Mouse (Mus musculus) embryonic facial prominence, embryonic 15.5 days (tissue): ENCODE measurements around the gene Bbs2. TPM values are rescaled to one million over a fixed set of nuclear protein-coding genes. Genes with fewer than 3 reads are reported as not detected.
"Not testable (repeated sequence)": the region's sequence is repeated elsewhere in the genome, so short reads cannot be mapped to it uniquely, and the experiment has no call there.

ENCODE experiments used
- ATAC-seq: fragments of 200-750 bp; cut with Nextera tagmentation; 2 replicates; pipeline ENCODE4 v1.8.0; 2017; ENCODE audit warnings: low read depth, moderate TSS enrichment; ENCODE audit not compliant: insufficient number of reproducible peaks, low FRiP score, low TSS enrichment
- H3K27ac ChIP-seq: fragments of 300-500 bp; sonication (generic); replicated peaks from 2 replicates; pipeline ENCODE4 v1.5.1; 2015; ENCODE audit warnings: mild to moderate bottlenecking, inconsistent platforms
- H3K27me3 ChIP-seq: fragments of 300-500 bp; sonication (generic); 2 replicates; pipeline ENCODE4 v1.6.1; 2015; ENCODE audit warnings: inconsistent platforms
- H3K36me3 ChIP-seq: fragments of 300-500 bp; sonication (generic); 2 replicates; pipeline ENCODE4 v1.6.1; 2015; ENCODE audit warnings: mild to moderate bottlenecking, inconsistent platforms
- H3K4me1 ChIP-seq: fragments of 300-500 bp; sonication (generic); 2 replicates; pipeline ENCODE4 v1.6.1; 2015; ENCODE audit warnings: inconsistent platforms
- H3K4me2 ChIP-seq: fragments of 300-500 bp; sonication (generic); replicated peaks from 2 replicates; pipeline ENCODE4 v1.6.1; 2015; ENCODE audit warnings: mild to moderate bottlenecking, inconsistent platforms
- H3K4me3 ChIP-seq: fragments of 300-500 bp; sonication (generic); replicated peaks from 2 replicates; pipeline ENCODE4 v1.5.1; 2015; ENCODE audit warnings: mild to moderate bottlenecking, inconsistent platforms
- H3K9ac ChIP-seq: fragments of 300-500 bp; sonication (generic); 2 replicates; pipeline ENCODE4 v1.6.1; 2015; ENCODE audit warnings: inconsistent platforms
- H3K9me3 ChIP-seq: fragments of 300-500 bp; sonication (generic); replicated peaks from 2 replicates; pipeline ENCODE4 v1.6.1; 2016; ENCODE audit warnings: inconsistent platforms
- WGBS: fragments of 180-500 bp; shearing (Covaris S2); methylation state at CpG from one replicate; pipeline ENCODE4 v1.1.7; 2015; 5-methylcytosine and 5-hydroxymethylcytosine counted together
- polyA plus RNA-seq: library from polyadenylated mRNA; unstranded; fragments of >200 nt; fragmentation: Nextera tagmentation; extraction: Ambion mirVana; gene quantifications from 2 replicates; pipeline ENCODE4 v1.2.1, GENCODE M21; 2015

Gene Bbs2
- polyA plus RNA-seq, 1 experiment from 2014 or later: 16.2 TPM

DNA sequence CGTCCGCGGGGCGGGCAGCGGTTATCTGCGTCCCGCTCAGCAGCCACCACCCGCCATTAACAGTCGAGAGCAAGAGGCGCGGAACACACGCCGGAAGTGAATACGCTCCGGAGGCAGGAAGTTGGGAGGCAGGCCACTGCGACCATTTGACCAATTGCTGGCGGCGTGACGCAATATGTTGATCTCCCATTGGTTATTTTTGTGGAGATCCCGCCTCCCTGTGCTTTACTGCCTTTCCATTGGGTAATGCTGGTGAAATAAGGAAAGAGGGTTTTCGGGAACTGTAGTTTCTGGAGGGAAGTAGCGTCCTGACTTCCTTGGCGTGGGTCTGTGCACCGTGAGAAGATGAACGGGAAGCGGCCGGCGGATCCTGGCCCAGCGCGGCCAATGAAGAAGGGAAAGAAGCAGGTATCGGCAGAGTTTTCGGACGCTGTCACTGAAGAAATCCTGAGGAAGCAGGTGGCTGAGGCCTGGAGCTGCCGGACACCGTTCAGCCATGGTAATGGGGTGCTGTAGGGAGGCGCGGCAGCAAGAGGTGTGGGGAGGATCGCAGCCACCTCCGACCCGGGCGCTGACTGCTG lies 61.7 kb downstream of the Bbs2 start, which contains the start of the genes Nudt21 and Ogfod1:
TSS of gene Nudt21 (minus strand) at position 88 of the 581 bp plus-strand sequence.
TSS of gene Ogfod1 (plus strand) at position 255 of the 581 bp plus-strand sequence.
- Histone ChIP-seq H3K4me1 (peaks cover 20% of the 10 kb centered on the region), H3K36me3 (no peaks in the 10 kb centered on the region), H3K4me2 (peak within 1 kb of the TSS; percentile 66), H3K27me3 (no peaks in the 10 kb centered on the region), H3K4me3 (peak within 1 kb of the TSS; percentile 64), H3K27ac (peak within 1 kb of the TSS; percentile 90), H3K9me3 (no peaks in the 10 kb centered on the region), H3K9ac (peak within 1 kb of the TSS; percentile 39)
- peak; percentile 99 for ATAC-seq
- under 1% methylated on average over 41 of the region's 41 CpGs for WGBS

DNA sequence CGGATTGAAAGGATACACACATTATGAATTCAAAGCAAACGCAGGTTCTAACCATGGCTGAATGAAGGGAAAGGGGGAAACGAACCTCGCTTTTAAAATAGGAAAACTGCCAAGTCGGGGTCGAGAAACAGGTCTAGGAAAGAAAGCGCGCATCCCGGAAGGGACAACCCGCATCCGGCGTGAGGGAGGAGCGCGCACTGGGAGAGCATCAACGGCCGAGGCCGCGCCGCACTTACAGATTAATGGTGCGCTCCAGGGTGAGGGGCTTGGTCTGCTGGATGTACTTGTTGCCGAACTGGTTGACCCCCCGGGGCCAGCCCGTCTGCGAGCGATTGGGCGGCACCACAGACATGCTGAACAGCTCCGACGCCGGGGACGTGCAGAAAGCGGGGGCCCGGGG lies 62.2 kb downstream of the Bbs2 start:
- not testable (repeated sequence) for H3K36me3 ChIP-seq, H3K9me3 ChIP-seq, H3K27me3 ChIP-seq
- Histone ChIP-seq H3K9ac (peak overlapping the region; percentile 39), H3K4me3 (peak overlapping the region; percentile 64), H3K4me1 (peaks cover 20% of the 10 kb centered on the region), H3K27ac (peak overlapping the region; percentile 90), H3K4me2 (peak overlapping the region; percentile 63)
- ATAC-seq: peak; percentile 87
- under 1% methylated on average over 27 of the region's 32 CpGs for WGBS

DNA sequence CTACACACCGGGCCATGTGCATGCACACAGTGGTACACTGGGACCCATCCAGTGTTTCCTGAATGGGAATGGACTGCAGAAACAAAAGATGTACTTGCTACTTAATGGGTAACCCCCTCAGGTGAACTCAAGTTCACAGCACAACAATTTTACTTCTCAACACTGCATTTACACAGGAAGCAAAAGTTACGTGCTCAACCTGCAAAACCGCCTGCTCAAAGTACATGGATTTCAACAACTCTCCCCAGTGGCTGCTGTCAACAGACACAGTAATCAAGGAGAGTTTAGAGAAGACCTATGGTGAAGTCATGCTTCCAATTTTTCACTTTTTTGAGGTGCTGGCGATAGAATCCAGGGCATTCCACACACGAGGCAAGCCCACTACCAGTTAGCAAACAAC lies 63.5 kb downstream of the Bbs2 start:
- Histone ChIP-seq H3K27ac (no peak overlapping the region), H3K36me3 (peaks cover 12% of the 10 kb centered on the region), H3K4me2 (peak overlapping the region; percentile 63), H3K27me3 (no peaks in the 10 kb centered on the region), H3K4me1 (peaks cover 20% of the 10 kb centered on the region), H3K9ac (no peak overlapping the region), H3K9me3 (no peaks in the 10 kb centered on the region), H3K4me3 (peak overlapping the region; percentile 64; the same call in 1 of the 2 replicates)
- WGBS: 48% methylated on average over 5 of the region's 5 CpGs
- no peak for ATAC-seq

GRCm38 (mm10) chr8:94033601-94034000 lies 65.1 kb downstream of the Bbs2 start:
- Histone ChIP-seq H3K4me3 (no peak overlapping the region), H3K9me3 (no peaks in the 10 kb centered on the region), H3K36me3 (peaks cover 27% of the 10 kb centered on the region), H3K4me1 (peaks cover 20% of the 10 kb centered on the region), H3K4me2 (no peak overlapping the region), H3K9ac (no peak overlapping the region), H3K27ac (no peak overlapping the region), H3K27me3 (no peaks in the 10 kb centered on the region)
- WGBS: 81% methylated on average over 3 of the region's 3 CpGs
- ATAC-seq: no peak

DNA sequence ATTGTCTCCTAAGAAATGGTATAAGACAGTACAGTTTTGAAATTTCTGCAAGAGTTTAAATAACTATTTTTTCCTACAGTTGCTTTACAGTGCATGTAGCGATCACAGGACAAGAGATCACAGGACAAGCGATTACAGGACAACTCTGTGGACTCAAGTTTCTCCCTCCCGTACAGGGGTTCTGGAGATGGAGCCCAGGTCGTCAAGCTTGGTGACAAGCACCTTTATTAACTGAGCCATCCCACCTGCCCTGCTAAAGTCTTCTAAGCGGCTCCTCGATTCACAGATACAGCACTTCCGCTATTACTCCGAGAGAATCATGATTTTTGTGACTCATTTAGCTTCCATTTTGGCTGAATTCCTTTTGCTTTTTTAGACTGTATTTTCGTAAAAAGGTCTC lies 69.0 kb downstream of the Bbs2 start:
- H3K4me1 ChIP-seq: peaks cover 4% of the 10 kb centered on the region; the same call in 1 of the 2 replicates
- 90% methylated on average over 9 of the region's 9 CpGs for WGBS
- no peak overlapping the region for H3K9ac ChIP-seq
- ATAC-seq: no peak
- no peaks in the 10 kb centered on the region for H3K27me3 ChIP-seq
- H3K4me3 ChIP-seq: no peak overlapping the region
- H3K36me3 ChIP-seq: peaks cover 62% of the 10 kb centered on the region
- no peaks in the 10 kb centered on the region for H3K9me3 ChIP-seq
- no peak overlapping the region for H3K4me2 ChIP-seq
- no peak overlapping the region for H3K27ac ChIP-seq

DNA sequence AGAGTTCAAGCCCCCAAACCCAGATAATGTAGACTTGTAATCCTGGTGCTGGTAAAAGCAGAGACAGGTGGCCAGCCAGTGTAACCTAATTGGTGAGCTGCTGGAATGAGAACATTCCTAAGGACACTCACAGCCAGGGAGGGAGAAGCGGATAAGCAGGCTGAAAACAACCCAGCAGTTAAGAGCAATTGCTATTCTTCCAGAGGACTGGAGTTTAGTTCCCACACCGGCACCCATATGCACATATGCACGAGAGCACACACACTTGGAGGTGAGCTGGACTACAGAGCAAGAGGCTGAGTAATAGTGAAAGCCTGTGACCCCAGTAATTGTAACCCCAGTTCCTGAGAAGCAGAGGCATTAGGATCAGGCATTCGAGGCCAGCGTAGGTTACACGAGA lies 74.8 kb downstream of the Bbs2 start:
- Histone ChIP-seq H3K9ac (no peak overlapping the region), H3K36me3 (peaks cover 74% of the 10 kb centered on the region), H3K27ac (no peak overlapping the region), H3K4me1 (no peaks in the 10 kb centered on the region), H3K4me3 (no peak overlapping the region), H3K4me2 (no peak overlapping the region), H3K9me3 (no peaks in the 10 kb centered on the region), H3K27me3 (no peaks in the 10 kb centered on the region)
- no peak for ATAC-seq
- 90% methylated on average over 6 of the region's 6 CpGs for WGBS

Other genes starting within 250 kb of the Bbs2 start
- gene Amfr, start 86.1 kb downstream of the Bbs2 start, polyA plus RNA-seq: 49.3 and 49.8 TPM in 2 replicates
- gene Nudt21, start 61.9 kb downstream of the Bbs2 start, polyA plus RNA-seq: 95.0 and 103 TPM in 2 replicates
- gene Ogfod1, start 61.7 kb downstream of the Bbs2 start, polyA plus RNA-seq: 12.4 and 16.1 TPM in 2 replicates
- gene Mt4, start 38.3 kb upstream of the Bbs2 start, polyA plus RNA-seq: 6.3 and 16.6 TPM in 2 replicates
- gene Mt3, start 53.7 kb upstream of the Bbs2 start, polyA plus RNA-seq: 8.2 and 8.5 TPM in 2 replicates
- 83.3 and 95.7 TPM in 2 replicates for gene Mt2, start 73.7 kb upstream of the Bbs2 start, polyA plus RNA-seq
- gene Mt1, start 80.2 kb upstream of the Bbs2 start, polyA plus RNA-seq: 290 and 306 TPM in 2 replicates
- 63.5 and 66.1 TPM in 2 replicates for gene Nup93, start 115.6 kb upstream of the Bbs2 start, polyA plus RNA-seq
- gene Slc12a3, start 230.3 kb upstream of the Bbs2 start, polyA plus RNA-seq: 0.23 TPM in 1 of 2 replicates, not detected in the other